Comparison of ENCODE assay signal across 14 mouse cellular contexts in genomic region chr1:51512326-51512725, GRCm38 (mm10).
"Had no signal": no experiment of that assay in that cellular context is flagged by ENCODE, and none has a peak within 500 bp of the region (broad histone marks: within the 10 kb centered on the region; RNA-seq: fewer than 3 reads in every experiment).

No protein-coding gene starts in this region.

- H3K4me2 ChIP-seq: kidney, embryonic 15.5 days; limb, embryonic 15.5 days; liver, embryonic 15.5 days; lung, embryonic 14.5 days; neural tube, embryonic 15.5 days had no signal

- H3K27ac ChIP-seq: limb, embryonic 15.5 days; liver, embryonic 15.5 days; midbrain, embryonic 10.5 days; neural tube, embryonic 15.5 days; stomach, postnatal 0 days had no signal

- H3K9me3 ChIP-seq: kidney, embryonic 15.5 days; limb, embryonic 15.5 days; liver, embryonic 15.5 days; midbrain, embryonic 10.5 days; neural tube, embryonic 15.5 days had no signal

- H3K4me3 ChIP-seq: kidney, embryonic 15.5 days; limb, embryonic 15.5 days; liver, embryonic 15.5 days; midbrain, embryonic 10.5 days; myocyte; neural tube, embryonic 15.5 days had no signal

- H3K27me3 ChIP-seq: kidney, embryonic 15.5 days; limb, embryonic 15.5 days; liver, embryonic 15.5 days; neural tube, embryonic 15.5 days had no signal

- H3K9ac ChIP-seq: kidney, embryonic 15.5 days; limb, embryonic 15.5 days; liver, embryonic 15.5 days; lung, embryonic 14.5 days; neural tube, embryonic 15.5 days had no signal

- H3K4me1 ChIP-seq: limb, embryonic 15.5 days; neural tube, embryonic 15.5 days had no signal

- H3K36me3 ChIP-seq: kidney, embryonic 15.5 days; limb, embryonic 15.5 days; liver, embryonic 15.5 days; midbrain, embryonic 10.5 days; neural tube, embryonic 15.5 days had no signal

- DNase-seq: layer of hippocampus, adult 9-11 months; layer of hippocampus, postnatal 36 days; lung, embryonic 14.5 days; lung, postnatal 10 days; lung, postnatal 4 days; midbrain, embryonic 14.5 days; thymus, postnatal 36 days had no signal
